Mouse (Mus musculus): Measurements from ENCODE around the gene Rcl1.

Gene Rcl1

GRCm38 (mm10) chr19:29113746-29114649 lies 12.8 kb downstream of the Rcl1 start:
- no peak for DNase-seq (ENCODE audit: low spot score in 2 of 2)

- DNase-seq (ENCODE audit: low spot score in 2 of 2), result no peak
These were observed 15.6 kb downstream of the Rcl1 start for GRCm38 (mm10) chr19:29116796-29117195.

- no peak for DNase-seq (ENCODE audit: low spot score in 2 of 2)
These were observed 17.0 kb downstream of the Rcl1 start for GRCm38 (mm10) chr19:29118196-29118595.

- no peak for DNase-seq (ENCODE audit: low spot score in 2 of 2)
These were observed 19.1 kb downstream of the Rcl1 start for GRCm38 (mm10) chr19:29120311-29120710.

DNA sequence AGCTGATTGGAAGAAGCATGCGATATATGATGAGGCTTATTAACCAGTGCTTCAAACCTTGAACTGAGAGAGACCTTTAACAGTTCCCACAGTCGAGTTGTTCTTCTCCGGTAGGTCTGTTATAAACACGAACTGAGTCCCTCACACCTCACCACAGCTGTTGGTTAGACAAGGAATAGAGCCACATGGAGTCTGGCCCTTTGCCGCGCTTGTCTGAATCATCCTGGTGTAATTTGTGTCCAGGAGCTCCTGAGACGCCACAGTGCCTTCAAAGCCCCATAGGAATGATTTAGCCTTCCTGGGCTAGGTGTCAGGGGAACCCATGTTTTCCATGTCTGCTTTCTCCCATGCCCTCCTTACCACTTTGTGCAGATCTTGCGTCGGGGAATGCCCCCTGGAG lies 20.2 kb downstream of the Rcl1 start:
- no peak for DNase-seq (ENCODE audit: low spot score in 2 of 2)

GRCm38 (mm10) chr19:29124886-29125585 lies 23.9 kb downstream of the Rcl1 start:
- no peak for DNase-seq (ENCODE audit: low spot score in 2 of 2)

DNA sequence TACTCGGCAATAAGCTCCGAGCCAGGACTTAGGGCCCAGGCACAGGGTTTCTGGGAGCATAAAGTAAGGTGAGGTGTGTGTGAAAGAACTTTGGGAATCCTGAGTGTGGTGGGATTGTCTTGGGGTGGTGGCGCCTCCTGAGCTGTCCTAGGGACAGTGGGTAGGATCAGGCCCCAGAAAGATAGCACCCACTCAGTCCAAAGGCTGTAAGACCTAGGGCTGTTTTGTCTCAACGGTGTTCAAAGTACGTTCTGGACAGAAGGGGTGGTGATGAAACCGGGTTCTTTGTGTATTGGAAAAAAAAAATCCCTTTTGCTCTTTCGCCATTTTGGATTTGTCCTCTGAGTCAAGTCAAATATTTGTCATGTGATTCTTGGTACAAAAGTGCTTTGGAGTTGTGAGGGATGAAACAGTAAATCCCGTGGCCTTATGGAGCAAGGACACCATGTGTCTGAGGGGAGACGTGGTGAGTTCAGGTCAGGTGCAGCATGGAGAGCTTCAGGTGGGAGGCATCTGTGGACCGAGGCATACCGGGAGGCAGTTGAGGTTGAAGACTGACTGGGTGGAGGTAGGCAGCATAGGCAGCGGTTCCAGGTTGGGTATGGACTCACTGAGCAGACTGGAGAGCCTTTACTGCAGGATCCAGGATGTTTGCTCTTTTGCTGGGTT lies 25.3 kb downstream of the Rcl1 start:
- DNase-seq (ENCODE audit: low spot score in 2 of 2), result no peak

GRCm38 (mm10) chr19:29127331-29127730 lies 26.2 kb downstream of the Rcl1 start:
- DNase-seq (ENCODE audit: low spot score in 2 of 2), result no peak

GRCm38 (mm10) chr19:29128217-29128616 lies 27.0 kb downstream of the Rcl1 start:
- no peak for DNase-seq (ENCODE audit: low spot score in 2 of 2)

GRCm38 (mm10) chr19:29129551-29129950 lies 28.4 kb downstream of the Rcl1 start:
- DNase-seq (ENCODE audit: low spot score in 2 of 2), result no peak

DNA sequence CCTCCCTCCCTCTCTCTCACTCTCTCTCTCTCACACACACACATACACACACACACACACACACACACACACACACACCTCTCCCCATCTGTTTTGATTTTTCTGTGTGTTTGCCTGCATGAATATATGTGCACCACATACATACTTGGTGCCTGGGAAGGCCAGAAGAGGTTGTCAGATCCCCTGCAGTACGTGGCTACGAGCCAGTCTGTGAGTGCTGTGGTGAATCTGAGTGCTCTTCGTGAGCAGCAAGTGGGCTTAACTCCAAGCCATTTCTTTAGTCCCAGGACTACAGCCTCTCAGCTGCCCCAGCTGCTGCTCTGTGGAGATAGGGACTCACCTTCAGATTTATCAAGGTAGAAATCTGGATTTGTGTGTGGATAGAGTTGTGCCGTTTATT lies 30.0 kb downstream of the Rcl1 start:
- no peak for DNase-seq (ENCODE audit: low spot score in 2 of 2)

DNA sequence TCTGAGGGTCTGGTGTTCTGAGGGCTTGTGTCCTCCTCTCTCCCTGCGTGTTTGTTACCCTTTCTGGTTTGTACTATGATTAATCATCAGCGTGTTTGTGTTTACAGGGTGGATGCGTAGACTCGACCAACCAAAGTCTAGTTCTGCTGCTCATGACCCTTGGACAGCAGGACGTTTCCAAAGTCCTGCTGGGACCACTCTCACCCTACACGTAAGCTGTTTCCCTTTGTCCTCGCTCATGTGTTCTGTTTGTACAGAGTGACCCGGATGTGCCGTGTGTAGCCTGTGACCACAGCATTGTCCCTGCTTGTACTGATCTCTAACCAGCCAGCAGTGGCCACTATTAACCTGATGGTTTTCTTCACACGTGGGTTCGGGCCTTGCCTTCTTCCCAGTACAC lies 33.1 kb downstream of the Rcl1 start:
- no peak for DNase-seq (ENCODE audit: low spot score in 2 of 2)

GRCm38 (mm10) chr19:29135172-29135736 lies 34.1 kb downstream of the Rcl1 start:
- no peak for DNase-seq (ENCODE audit: low spot score in 2 of 2)

DNA sequence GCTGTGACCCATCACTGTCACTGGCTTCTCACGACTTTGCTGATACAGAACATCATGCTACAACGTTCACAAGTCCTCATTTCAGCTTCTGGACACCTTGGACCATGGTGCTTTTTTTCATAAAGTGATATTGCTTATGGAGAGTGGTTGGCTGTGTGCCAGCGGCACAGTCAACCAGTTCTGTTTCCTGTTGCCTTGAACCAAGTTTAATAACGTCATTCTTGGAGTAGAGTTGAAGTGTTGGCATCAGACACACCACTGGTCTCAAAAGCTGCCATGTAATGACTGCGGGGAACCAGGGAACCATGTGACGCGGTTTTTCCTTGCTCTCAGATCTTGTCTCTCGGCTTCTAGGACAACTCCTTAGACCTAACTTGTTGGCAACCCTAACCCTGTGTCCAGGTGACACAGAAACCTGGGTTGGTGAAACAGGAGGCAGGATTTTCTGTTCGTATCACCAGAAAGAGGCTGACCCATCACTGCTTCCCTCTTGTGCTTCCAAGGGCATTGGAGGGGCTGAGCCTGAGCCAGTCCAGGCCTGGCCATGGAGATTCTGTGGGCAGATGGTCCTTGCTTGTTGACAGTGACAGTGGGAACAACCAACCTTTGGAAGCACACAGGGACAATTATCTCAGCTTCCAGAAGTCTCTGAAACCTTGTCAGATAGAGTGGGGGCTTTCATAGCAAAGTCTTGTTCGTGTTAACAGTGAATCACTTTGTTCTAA lies 37.5 kb downstream of the Rcl1 start:
- no peak for DNase-seq (ENCODE audit: low spot score in 2 of 2)

- DNase-seq (ENCODE audit: low spot score in 2 of 2), result no peak
These were observed 38.7 kb downstream of the Rcl1 start for GRCm38 (mm10) chr19:29139699-29140456.

- DNase-seq (ENCODE audit: low spot score in 2 of 2), result no peak
These were observed 39.8 kb downstream of the Rcl1 start for GRCm38 (mm10) chr19:29140933-29141332.

- no peak for DNase-seq (ENCODE audit: low spot score in 2 of 2)
These were observed 41.1 kb downstream of the Rcl1 start for GRCm38 (mm10) chr19:29142307-29142706.

GRCm38 (mm10) chr19:29145421-29145820 lies 44.2 kb downstream of the Rcl1 start:
- DNase-seq (ENCODE audit: low spot score in 2 of 2), result no peak

GRCm38 (mm10) chr19:29146820-29147219 lies 45.6 kb downstream of the Rcl1 start:
- DNase-seq (ENCODE audit: low spot score in 2 of 2), result no peak

DNA sequence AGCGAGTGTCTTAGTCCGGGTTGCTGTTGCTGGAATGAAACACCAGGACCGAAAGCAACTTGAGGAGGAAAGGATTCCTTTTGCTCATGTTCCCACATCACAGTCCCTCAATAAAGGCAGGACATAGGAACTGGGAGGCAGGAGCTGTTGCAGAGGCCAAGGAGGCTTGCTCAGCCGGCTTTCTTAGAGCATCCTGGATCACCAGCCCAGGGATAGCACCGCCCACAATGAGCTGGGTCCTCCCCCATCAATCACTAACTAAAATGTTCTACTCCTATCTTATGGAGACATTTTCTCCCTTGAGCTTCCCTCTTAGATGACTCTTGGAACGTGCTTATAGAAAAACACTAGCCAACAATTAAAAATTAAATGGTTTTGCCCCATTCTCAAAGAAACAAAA lies 48.4 kb downstream of the Rcl1 start:
- DNase-seq (ENCODE audit: low spot score in 2 of 2), result no peak

DNA sequence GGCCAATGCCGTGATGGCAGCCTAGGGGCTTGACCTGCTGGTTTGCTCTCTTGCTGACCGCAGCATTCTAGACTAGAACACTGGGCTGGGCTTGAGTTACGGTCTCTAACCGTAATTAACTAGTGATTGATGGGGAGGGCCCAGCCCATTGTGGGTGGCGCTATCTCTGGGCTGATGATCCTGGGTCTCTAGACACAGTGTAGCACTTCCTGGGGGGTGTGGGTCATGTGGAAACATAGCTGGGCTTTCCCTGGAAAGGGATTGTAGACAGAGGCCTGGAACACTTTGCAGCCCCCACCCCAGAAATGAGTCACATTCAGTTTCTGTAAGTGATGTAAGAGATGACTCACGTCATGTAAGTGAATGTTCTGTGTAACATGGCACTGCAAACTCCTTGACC lies 48.9 kb downstream of the Rcl1 start:
- DNase-seq (ENCODE audit: low spot score in 2 of 2), result no peak

All from right cerebral cortex, postnatal 36 days (tissue).